Mouse (Mus musculus) retina, adult 2 months (tissue): Measurements from ENCODE around the gene Hrh3.

Experiments
- DNase-seq: peaks from one replicate; pipeline ENCODE4 v3.0.0-alpha.2; 2012; ENCODE audit warnings: low read depth, low spot score

Gene Hrh3

DNA sequence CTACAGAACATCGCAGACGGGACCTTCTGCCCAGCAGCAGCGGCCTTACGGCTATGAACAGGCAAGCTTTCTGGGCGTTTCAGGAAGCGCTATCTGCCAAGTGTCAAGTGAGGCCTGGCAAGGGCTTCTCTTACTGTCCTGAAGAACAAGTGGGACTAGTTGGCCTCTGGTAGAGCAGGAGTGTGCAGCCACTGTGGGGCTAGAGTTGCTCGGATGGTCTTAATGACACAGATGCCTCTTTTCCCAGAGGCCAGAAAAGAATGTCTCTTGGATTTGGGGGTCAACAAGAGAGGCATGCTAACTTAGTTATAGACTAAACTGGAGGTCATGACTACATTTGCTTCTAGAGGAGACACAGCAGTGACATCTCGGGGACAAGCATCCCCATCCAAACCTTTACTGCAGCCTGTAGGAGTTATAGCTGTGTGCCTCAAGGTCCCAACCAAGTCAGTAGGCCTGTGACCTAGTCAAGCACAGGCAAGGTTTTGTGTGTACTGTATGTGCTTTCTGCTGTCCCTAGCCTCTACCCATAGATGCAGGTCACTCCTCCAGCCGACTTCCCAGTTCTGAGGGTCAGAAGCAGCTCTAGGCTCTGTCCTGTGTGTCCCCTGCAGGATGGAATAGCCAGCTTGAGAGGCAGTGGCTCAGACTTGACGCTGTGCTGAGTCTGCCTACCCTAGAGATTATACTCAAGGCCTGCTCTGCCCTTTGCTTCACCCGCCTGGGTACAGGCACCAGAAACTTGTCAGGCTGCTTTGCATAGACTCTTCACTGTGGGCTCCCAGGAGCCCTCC is 40.8 kb downstream of the Hrh3 start:
- no peak for DNase-seq

- DNase-seq, result no peak
Observed at GRCm38 (mm10) chr2:180053001-180053400, 51.3 kb downstream of the Hrh3 start.

DNA sequence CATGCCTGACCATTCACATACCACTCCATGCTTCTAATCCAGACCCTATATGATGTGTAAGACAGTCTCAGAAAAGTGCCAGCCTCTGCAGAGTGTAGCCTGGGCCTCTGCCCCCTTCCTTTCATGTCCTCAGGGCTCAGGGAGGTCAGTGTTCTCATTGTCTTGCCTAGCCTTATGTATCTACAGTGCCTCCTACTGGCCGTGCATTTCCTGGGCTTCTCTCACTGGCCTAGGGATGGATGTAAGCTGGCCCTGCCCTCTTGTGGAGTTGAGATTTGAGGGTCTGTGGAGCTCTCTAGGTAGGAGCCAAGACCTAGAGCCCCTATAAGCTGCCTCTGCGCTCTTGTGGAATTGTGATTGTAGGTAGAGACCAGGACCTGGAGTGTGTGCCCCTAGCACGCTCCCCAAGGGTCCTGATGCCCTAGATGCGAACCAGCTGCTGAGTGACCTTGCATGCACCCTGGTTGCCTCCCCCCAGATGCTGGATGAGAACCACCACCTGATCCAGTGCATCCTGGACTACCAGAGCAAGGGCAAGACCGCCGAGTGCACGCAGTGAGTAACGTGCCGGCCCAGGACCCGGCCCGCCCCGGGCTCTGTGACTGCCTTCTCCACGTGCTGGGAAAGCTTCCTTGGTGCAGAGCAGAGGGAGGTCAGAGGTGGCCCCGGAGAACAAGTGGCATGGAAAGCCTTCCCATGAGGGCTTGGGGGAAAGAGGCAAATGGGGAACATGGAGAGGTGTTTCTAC is 52.1 kb downstream of the Hrh3 start:
- DNase-seq, result no peak

DNA sequence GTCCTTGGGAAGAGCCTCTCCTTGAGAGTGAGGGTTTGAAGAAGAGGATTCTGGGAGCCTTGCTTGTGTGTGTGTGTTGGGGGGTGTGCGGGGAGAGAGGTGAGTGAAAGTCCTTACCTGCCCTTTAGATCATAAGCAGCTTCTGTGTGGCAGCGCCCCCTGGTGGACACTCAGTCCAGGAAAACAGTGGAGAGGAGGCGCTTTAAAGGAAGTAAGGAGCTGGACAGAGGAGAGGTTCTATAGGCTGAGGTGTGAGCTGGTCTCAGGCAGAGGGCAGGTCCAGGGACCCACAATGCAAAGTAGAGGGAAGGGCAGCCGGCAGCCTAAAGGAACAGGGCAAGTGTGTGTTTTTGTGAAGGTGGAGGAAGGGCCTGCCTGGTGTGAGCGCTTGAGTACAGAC is 53.3 kb downstream of the Hrh3 start:
- DNase-seq, result peak; percentile 71
